Mouse (Mus musculus): Measurements from ENCODE around the gene Tns3.
A peak's percentile ranks its signal among the peaks of the same experiment; 100 is the strongest.

Gene Tns3

DNA sequence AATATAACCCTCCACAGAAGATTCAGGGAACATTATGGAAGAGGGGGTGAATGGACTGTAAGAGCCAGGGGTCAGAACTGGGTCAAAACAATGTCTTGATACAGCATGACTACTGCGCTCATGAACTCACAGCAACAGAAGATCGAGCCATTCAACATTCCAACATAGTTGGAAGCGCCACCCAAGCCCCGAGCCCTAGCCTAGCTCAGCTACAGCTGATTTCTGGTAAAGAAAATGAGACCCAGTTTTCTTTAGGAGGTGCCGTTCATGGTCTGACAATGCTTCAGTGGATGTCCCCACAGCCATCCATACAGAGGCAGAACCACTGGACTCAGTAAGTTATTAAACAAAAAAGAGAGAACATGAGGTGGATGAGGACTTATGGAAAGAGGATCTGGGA lies 224.1 kb downstream of the Tns3 start:
- DNase-seq (ENCODE audit: low read depth, low spot score), result no peak

DNA sequence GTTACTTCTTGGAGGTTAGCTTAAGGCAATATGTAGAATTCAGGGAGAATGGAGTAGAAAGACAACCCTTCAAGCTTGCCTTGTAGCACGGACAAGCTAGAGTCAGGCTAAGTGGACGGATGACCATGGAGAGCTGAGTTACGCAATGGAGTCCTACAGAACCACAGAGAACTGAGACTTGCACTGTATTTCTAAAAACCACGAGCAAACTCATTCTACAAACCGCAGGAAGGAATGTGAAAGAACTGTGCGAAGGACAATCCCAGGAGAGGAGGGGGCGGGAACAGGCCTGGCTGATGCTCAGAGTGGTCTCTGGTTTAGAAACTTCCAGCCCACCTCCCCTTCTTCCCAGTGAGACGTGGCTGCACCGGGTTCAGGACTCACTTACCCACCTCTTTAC lies 225.3 kb downstream of the Tns3 start:
- no peak for DNase-seq (ENCODE audit: low read depth, low spot score)

DNA sequence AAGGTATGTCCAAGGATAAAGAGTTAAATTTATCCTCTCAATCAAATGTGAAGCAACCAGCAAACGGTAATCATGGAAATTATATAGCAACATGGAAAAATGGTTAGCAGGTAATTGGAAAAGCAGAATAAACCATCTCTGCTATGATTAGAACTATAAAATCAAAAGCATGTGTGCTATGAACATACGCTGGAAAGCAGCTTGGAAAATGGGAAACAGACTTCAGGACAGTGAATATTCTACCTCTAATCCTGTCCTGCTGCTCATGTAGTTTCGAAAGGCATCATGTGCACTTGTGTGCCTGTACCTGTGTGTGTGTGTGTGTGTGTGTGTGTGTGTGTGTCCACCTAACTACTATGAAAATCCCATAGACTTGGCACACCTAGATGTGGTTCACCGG lies 226.1 kb downstream of the Tns3 start:
- DNase-seq (ENCODE audit: low read depth, low spot score), result no peak

DNA sequence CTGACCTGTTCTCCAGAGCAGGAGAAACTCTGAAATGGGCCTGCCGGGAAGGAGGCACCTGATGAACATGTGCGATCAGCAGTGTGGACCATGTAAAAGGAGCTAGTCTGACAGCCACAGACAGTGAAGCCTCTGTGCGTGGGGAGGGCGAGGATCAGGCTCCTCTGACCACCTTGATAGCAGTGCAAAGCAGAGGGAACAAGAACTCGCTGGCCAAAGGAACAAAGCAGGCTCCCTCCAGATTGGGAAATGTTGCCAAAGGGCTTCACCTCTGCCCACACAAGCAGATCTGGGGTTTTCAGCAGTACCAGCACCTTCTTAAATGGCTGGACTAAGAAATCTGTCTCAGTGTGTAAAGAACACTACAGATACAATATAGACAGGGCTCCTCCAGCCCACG lies 229.2 kb downstream of the Tns3 start:
- no peak for DNase-seq (ENCODE audit: low read depth, low spot score)

DNA sequence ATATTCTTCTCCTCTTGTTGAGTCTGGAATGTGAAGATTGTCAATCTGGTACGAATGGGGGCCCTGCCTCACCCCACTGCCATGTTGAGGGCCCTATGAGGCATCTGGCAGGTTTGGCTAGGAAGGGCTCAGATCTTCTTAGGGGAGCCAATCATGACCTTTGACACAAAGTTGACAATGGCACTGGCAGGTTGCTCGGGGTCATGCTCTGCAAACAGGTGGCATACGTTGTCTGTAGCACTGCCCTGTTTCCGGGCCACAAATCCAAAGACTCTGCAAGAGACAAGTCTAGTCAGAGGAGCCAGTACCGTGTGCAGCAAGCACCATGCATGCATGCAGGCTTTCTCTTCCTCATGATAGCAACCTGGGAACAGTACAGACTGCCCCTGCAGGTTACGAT lies 230.0 kb downstream of the Tns3 start:
- DNase-seq (ENCODE audit: low read depth, low spot score), result no peak

DNA sequence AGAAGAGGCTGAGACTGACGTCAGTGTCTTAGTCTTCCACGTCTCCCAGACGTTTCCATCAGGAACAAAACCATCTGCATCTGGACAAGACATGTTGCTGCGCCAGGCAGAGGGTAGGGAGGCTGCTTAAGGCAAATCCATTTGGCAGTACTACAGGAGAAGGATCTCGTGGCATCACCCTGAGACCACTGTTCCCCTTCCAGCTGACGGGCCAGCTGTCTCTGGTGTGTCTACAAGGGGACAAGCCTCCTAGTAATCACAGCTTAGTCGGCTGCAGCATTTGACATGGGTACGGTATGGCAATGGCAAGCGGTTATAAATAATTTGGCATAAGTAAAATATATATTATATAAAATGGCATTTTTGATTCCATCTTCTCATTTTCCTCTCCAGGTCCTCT lies 230.9 kb downstream of the Tns3 start:
- no peak for DNase-seq (ENCODE audit: low read depth, low spot score)

DNA sequence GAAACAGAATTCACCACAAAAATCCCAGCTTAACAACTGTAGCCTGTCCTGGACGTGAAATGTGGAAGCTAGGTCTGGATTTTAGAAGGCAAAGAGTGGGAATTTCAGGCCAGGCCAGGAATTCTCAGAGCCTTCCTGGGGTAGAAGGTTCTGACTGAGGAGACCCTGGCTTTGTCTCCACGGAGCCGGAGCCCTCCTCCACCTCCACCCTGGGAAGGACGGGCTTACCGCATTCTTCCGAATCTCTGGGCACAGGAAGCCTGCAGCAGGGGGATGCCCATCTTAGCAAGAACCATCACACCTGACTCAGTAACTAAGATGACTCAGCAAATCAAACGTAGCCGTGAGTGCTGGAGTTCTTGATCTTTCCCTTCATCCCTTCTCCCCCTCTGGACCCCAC lies 231.4 kb downstream of the Tns3 start:
- DNase-seq (ENCODE audit: low read depth, low spot score), result no peak

DNA sequence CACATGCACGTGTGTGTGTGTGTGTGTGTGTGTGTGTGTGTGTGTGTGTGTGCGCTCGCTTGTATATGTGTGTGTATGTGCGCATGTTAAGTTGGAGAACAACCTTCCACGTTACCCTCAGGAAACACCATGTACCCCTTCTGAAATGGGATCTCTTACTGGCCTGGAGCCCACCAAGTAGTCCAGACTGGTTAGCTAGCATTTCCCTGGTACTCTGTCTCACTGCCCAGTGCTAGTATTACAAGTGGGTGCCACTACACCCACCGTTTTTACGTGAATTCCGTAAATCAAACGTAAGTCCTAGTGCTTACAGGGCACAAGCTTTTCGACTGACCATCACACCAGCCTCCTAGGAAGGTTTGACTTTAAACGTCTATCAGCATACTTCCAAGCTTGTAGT lies 236.7 kb downstream of the Tns3 start:
- DNase-seq (ENCODE audit: low read depth, low spot score), result no peak

DNA sequence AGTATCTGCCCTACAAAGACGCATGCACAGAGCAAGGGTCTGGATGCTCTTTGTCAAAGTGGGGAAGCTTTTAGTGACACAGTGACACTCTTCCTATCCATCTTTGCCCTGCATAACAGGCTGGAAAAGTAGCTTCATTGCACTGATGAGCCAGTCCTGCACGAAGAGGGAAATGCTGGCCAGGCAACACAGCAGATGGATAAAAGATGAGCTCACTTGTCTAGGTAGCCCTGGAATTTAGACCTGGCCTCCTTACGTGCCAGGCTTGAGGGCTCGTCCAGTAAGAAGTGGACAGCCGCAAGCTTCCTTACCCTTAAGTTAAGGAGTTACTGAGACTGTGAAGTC lies 239.1 kb downstream of the Tns3 start:
- no peak for DNase-seq (ENCODE audit: low read depth, low spot score)

DNA sequence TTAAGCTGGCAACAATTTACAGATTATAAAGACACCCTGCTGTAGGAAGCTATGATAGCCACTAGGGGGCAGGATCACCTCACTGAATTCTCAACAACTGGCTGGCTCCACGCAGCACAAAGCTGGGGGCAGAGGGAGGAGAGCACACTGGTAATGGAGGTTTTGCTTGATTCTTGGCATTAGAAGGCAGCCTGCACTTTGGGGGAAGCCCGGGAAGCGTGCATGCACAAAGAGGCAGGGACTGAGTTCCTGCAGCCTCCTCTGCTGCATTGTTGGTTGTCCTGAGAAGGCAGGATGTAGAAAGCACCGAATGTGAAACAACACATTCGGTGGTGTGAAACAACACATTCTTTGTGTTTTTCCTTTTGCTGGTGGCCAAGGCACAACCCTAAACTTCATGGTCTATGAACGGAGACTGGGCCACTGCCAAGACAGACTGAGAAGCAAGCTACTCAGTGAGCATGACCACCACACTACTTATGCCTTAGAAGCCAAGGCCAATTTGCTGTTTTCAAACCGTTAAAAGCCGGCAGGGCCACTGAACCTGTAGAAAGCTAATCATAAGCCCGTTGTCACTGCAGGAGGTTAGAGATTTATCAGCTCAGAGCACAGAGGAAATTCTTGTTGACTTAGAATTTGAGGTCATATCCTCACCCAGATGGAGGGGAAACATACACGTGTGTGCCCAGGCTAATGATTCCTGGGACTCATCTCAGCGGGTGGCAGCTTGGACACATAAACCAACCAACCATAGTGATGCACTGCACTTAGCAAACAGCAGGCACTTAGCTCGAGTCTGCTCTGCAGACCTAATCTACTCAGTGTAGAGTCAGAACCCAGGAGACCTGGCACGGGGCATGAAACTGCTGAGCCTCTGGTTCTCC lies 239.8 kb downstream of the Tns3 start:
- peak; percentile 68 for DNase-seq (ENCODE audit: low read depth, low spot score)

DNA sequence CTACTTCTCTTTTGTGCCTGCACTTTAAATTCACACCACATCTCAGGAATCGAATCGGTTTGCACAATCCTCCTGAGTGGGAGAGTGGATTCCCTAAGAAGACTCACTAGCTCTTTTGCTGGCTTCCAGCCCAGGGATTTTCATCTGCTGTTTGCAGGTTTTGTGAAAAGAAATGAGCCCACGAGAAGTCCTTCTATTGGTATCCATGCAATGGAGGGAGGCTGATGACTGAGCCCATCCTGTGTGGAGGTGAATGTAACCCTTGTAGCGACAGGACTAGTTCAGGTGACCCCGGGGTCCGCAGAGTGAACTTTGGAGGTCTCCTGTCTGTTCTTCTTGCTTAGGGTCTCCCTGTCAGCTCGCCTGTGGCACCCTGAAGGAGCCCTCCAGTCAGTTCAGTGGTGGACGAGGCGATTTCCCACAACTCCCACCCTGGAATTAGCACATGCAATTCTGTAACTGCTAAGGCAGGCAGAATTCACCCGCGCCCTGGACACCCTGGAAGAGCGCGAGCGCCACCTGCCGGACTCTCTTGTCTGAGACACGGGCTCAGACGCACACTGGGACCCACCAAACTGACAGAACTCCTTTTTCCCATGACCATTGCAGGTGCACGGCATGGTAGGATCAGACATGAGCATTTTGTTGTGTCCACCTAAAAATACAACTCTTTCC lies 259.0 kb downstream of the Tns3 start:
- DNase-seq (ENCODE audit: low read depth, low spot score), result peak; percentile 70

DNA sequence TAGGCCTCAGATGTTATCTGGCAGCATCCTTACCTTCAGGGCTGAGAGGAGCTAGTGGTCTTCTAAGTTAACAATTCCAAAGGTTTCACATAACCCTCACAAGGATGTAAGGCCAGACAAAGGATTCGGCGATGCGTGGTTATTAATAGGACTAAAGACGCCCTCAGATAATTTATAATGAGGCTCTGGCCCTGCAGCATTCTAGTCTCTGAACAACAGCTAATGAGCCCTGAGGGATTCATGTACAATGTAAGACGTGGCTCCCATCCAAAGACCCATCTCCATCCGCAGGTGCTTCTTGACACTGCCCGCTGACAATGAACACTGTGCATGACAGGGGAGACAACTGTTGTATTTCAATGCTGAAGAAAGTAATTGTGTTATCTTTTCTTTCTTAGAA lies 263.0 kb downstream of the Tns3 start:
- no peak for DNase-seq (ENCODE audit: low read depth, low spot score)

DNA sequence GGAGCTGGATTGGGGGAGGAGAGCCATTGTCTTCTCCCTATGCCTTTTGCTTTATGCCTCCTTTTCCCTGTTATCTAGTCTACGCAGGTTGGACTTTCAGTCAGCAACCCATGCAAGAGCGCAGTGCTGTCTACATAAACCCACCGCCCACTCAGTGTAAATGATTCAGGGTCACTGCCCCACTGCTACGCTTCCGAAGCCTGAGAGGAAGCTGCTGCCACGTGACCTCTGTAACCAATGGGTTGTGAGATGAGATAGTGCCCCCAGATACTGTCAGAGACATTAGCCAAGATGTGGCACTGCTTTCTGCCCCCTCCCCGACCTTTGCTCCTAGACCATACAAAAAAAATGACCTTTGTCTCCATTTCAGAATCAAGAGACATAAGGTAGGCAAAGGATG lies 268.0 kb downstream of the Tns3 start:
- DNase-seq (ENCODE audit: low read depth, low spot score), result no peak

DNA sequence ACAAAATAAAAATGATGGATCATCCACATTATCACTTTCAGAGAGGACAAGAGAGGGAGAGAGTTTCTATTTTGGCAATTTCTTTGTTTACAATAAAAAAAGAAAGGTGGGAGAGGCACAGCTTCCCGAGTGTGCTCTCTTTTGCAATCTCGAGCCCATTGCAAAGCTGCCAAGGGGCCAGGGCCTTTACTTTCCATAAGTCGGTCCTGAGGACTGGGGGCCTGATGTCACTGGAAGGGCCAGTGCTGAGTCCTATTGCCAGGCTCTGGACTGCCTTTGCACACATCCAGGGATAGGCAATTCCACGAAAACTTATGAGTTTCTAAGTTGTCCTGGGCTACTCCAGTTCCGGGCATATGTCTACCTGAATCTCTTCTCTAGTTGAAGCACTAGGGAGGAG lies 272.8 kb downstream of the Tns3 start:
- DNase-seq (ENCODE audit: low read depth, low spot score), result no peak

DNA sequence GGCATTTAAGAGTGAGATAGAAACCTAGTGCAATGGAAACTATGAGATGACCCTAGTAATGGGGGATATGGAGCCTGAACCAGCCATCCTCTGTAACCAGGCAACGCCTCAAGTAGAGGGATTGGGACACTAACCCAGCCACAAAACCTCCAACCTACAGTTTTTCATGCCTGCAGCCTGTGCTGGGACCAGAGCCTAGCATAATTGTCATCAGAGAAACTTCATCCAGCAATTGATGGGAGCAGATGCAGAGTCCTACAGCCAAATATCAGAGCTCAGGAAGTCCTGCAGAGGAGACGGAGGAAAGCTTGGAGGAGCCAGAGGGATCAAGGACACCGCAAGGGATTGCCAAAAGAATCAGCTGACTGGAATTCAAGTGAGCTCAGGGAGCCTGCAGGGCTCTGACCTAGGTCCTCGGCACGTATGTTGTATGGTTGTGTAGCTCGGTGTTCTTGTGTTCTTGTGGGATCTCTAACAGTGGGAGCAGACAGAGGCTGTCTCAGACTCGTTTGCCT lies 278.4 kb downstream of the Tns3 start:
- no peak for DNase-seq (ENCODE audit: low read depth, low spot score)

Measured in A20 (cell line).